Mouse (Mus musculus) forebrain, embryonic 12.5 days (tissue): ENCODE results near the gene Ormdl2. TPM values are rescaled to one million over a fixed set of nuclear protein-coding genes. Genes with fewer than 3 reads are reported as not detected.

ENCODE experiments used
- ATAC-seq: fragments of 200-750 bp; cut with Nextera tagmentation; 2 replicates; pipeline ENCODE4 v1.8.0; 2017; ENCODE audit warnings: moderate TSS enrichment; ENCODE audit not compliant: low FRiP score
- H3K27ac ChIP-seq: fragments of 300-500 bp; sonication (generic); 2 replicates; pipeline ENCODE4 v1.5.1; 2016; ENCODE audit warnings: mild to moderate bottlenecking
- H3K27me3 ChIP-seq: fragments of 300-500 bp; sonication (generic); 2 replicates; pipeline ENCODE4 v1.6.1; 2016; ENCODE audit warnings: mild to moderate bottlenecking
- H3K36me3 ChIP-seq: fragments of 300-500 bp; sonication (generic); replicated peaks from 2 replicates; pipeline ENCODE4 v1.6.1; 2016; ENCODE audit warnings: mild to moderate bottlenecking
- H3K4me1 ChIP-seq: fragments of 300-500 bp; sonication (generic); 2 replicates; pipeline ENCODE4 v1.6.1; 2016
- H3K4me2 ChIP-seq: fragments of 300-500 bp; sonication (generic); 2 replicates; pipeline ENCODE4 v1.6.1; 2016; ENCODE audit warnings: mild to moderate bottlenecking, moderate library complexity
- H3K4me3 ChIP-seq: fragments of 300-500 bp; sonication (generic); replicated peaks from 2 replicates; pipeline ENCODE4 v1.5.1; 2016; ENCODE audit warnings: mild to moderate bottlenecking
- H3K9ac ChIP-seq: fragments of 300-500 bp; sonication (generic); 2 replicates; pipeline ENCODE4 v1.6.1; 2016; ENCODE audit warnings: mild to moderate bottlenecking
- H3K9me3 ChIP-seq: fragments of 300-500 bp; sonication (generic); 2 replicates; pipeline ENCODE4 v1.6.1; 2016
- WGBS: fragments of 180-500 bp; shearing (Covaris S2); methylation state at CpG from one replicate; pipeline ENCODE4 v1.1.7; 2016; 5-methylcytosine and 5-hydroxymethylcytosine counted together
- polyA plus RNA-seq: library from polyadenylated mRNA; unstranded; fragments of >200 nt; fragmentation: Nextera tagmentation; extraction: Ambion mirVana; gene quantifications from 2 replicates; pipeline ENCODE4 v1.2.1, GENCODE M21; 2016

Ormdl2 gene
- polyA plus RNA-seq, 1 experiment from 2014 or later = 47.4 TPM

GRCm38 (mm10) chr10:128772895-128773294 is 48.5 kb downstream of the Ormdl2 start:
- no peak overlapping the region for H3K27ac ChIP-seq
- no peaks in the 10 kb centered on the region for H3K36me3 ChIP-seq
- no peaks in the 10 kb centered on the region for H3K27me3 ChIP-seq
- H3K4me2 ChIP-seq = no peak overlapping the region
- WGBS = 82% methylated on average over 2 of the region's 2 CpGs
- H3K4me1 ChIP-seq = no peaks in the 10 kb centered on the region
- no peak for ATAC-seq
- H3K9me3 ChIP-seq = no peaks in the 10 kb centered on the region
- H3K4me3 ChIP-seq = no peak overlapping the region
- no peak overlapping the region for H3K9ac ChIP-seq

Other genes starting within 250 kb of the Ormdl2 start
- gene Erbb3, start 232.0 kb downstream of the Ormdl2 start, polyA plus RNA-seq = 2.0 TPM in 2 replicates
- 484 and 501 TPM in 2 replicates for gene Rps26, start 194.9 kb downstream of the Ormdl2 start, polyA plus RNA-seq
- gene Ikzf4, start 175.7 kb downstream of the Ormdl2 start, polyA plus RNA-seq = 6.8 and 7.7 TPM in 2 replicates
- gene Suox, start 147.6 kb downstream of the Ormdl2 start, polyA plus RNA-seq = 10.4 and 10.7 TPM in 2 replicates
- gene Rab5b, start 125.4 kb downstream of the Ormdl2 start, polyA plus RNA-seq = 90.9 and 98.8 TPM in 2 replicates
- gene Pmel, start 117.5 kb downstream of the Ormdl2 start, polyA plus RNA-seq = 0.88 and 4.4 TPM in 2 replicates
- 95.2 and 104 TPM in 2 replicates for gene Cdk2, start 116.6 kb downstream of the Ormdl2 start, polyA plus RNA-seq
- 3.9 and 4.2 TPM in 2 replicates for gene Dgka, start 76.8 kb downstream of the Ormdl2 start, polyA plus RNA-seq
- gene Pym1, start 73.8 kb downstream of the Ormdl2 start, polyA plus RNA-seq = 51.2 and 52.8 TPM in 2 replicates
- gene Mmp19, start 30.7 kb downstream of the Ormdl2 start, polyA plus RNA-seq = 0.40 and 0.60 TPM in 2 replicates
- 55.0 and 58.9 TPM in 2 replicates for gene Dnajc14, start 17.6 kb downstream of the Ormdl2 start, polyA plus RNA-seq
- 18.4 and 21.3 TPM in 2 replicates for gene Tmem198b, start 17.3 kb downstream of the Ormdl2 start, polyA plus RNA-seq
- 251 and 256 TPM in 2 replicates for gene Sarnp, start 4.3 kb downstream of the Ormdl2 start, polyA plus RNA-seq
- gene Gdf11, start 70.1 kb upstream of the Ormdl2 start, polyA plus RNA-seq = 9.3 and 9.6 TPM in 2 replicates
- gene Cd63, start 79.3 kb upstream of the Ormdl2 start, polyA plus RNA-seq = 129 and 160 TPM in 2 replicates
- 11.3 and 13.3 TPM in 2 replicates for gene Rdh5, start 101.2 kb upstream of the Ormdl2 start, polyA plus RNA-seq
- 183 and 188 TPM in 2 replicates for gene Bloc1s1, start 102.4 kb upstream of the Ormdl2 start, polyA plus RNA-seq
- gene Itga7, start 112.2 kb upstream of the Ormdl2 start, polyA plus RNA-seq = 0.46 and 0.73 TPM in 2 replicates
- not detected in 2 replicates for gene Mettl7b, start 139.3 kb upstream of the Ormdl2 start, polyA plus RNA-seq
- not detected in 2 replicates for gene Olfr9, start 167.8 kb upstream of the Ormdl2 start, polyA plus RNA-seq
- not detected in 2 replicates for gene Olfr763, start 189.1 kb upstream of the Ormdl2 start, polyA plus RNA-seq
- not detected in 2 replicates for gene Olfr764-ps1, start 218.3 kb upstream of the Ormdl2 start, polyA plus RNA-seq
- gene Olfr765, start 228.4 kb upstream of the Ormdl2 start, polyA plus RNA-seq = not detected in 2 replicates
- not detected in 2 replicates for gene Olfr766-ps1, start 247.3 kb upstream of the Ormdl2 start, polyA plus RNA-seq